Mouse (Mus musculus): ENCODE results near the gene Ccdc144b. TPM values are rescaled to one million over a fixed set of nuclear protein-coding genes. Genes with fewer than 3 reads are reported as not detected.

The Ccdc144b gene
- polyA plus RNA-seq, 1 experiment from 2014 or later = not detected

DNA sequence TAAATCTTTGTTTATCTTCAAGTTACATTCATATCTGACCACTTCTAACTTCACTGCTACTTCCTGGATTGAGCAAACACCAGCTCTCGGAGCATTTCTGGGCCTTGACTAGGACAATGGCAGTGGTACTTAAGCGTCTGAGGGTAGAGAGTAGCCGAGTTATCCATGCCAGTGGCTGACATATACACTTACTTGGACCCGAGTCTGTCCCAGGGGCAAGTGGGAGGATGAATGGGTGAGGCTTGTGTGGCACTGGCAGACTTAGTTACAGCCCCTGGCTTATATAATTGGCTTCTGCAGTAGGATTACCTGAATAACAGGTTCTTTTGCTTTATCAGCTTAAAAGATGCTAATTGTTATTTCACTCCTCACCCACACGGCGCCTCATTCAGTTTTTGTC is 14.4 kb upstream of the Ccdc144b start:
- 91% methylated on average over 6 of the region's 6 CpGs for WGBS

DNA sequence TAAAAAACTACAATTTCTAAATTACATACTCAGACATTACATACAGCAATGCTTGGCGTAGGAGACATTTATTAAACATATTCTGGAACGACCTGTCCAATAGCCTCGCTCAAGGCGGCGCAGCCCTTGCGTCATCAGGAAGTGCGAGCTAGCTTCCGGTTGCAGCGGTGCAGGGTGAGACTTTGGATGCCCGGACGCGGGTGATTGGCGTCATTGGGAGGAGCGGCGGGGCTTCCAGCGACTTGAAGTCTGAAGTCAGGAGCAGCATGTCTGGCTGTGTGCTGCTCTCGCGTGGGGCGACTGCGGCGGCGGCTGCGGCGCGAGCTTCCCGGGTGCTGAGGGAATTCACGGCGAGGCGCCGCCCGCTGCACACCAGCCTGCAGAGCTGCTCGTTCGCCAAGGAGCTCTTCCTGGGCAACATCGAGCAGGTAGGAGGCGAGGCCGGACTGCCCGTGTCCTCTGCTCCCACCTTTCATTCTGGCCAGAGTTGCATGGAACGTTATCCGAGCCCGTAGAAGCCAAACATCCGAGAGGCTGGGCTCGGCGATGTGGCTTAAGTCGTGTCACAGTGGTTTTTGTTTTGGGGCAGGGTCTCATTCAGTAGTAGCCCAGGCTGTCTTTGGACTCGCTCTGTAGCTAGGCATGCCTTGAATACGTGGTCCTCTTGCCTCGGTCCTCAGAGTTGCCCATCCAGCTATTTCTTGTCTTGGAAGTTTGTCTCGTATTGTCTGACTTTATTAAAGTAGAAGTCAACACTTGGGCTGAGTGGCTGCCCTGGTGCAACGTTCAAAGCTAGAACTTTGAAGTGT is 12.7 kb upstream of the Ccdc144b start, which contains the start of gene Acad9:
Gene Acad9, plus strand, starts transcription at position 137 of the 809 bp plus-strand sequence.
- ATAC-seq (replicated peaks) = peak; percentile 99
- Histone ChIP-seq H3K4me3 (peak within 1 kb of the TSS; percentile 50), H3K27me3 (peaks cover 9% of the 10 kb centered on the region; the same call in 1 of the 2 replicates), H3K9me3 (no peaks in the 10 kb centered on the region), H3K36me3 (0 out of 2 replicates have a peak, but pooled peaks cover 13% of the 10 kb centered on the region), H3K27ac (replicated peaks) (peak within 1 kb of the TSS; percentile 23; the same call in 1 of the 2 replicates), H3K9ac (replicated peaks) (peak within 1 kb of the TSS; percentile 55), H3K4me2 (replicated peaks) (peak within 1 kb of the TSS; percentile 62), H3K4me1 (peaks cover 22% of the 10 kb centered on the region)
- under 1% methylated on average over 49 of the region's 49 CpGs for WGBS

More for the DNA sequence above, 14.4 kb upstream of the Ccdc144b start:
- H3K36me3 ChIP-seq = 0 out of 2 replicates have a peak, but pooled peaks cover 17% of the 10 kb centered on the region
- H3K9me3 ChIP-seq = no peaks in the 10 kb centered on the region
- H3K4me1 ChIP-seq = peaks cover 22% of the 10 kb centered on the region
- no peak for ATAC-seq (replicated peaks)
- no peak overlapping the region for H3K9ac ChIP-seq (replicated peaks)
- H3K27me3 ChIP-seq = peaks cover 4% of the 10 kb centered on the region; the same call in 1 of the 2 replicates
- H3K27ac ChIP-seq (replicated peaks) = no peak overlapping the region
- no peak overlapping the region for H3K4me3 ChIP-seq
- no peak overlapping the region for H3K4me2 ChIP-seq (replicated peaks)

DNA sequence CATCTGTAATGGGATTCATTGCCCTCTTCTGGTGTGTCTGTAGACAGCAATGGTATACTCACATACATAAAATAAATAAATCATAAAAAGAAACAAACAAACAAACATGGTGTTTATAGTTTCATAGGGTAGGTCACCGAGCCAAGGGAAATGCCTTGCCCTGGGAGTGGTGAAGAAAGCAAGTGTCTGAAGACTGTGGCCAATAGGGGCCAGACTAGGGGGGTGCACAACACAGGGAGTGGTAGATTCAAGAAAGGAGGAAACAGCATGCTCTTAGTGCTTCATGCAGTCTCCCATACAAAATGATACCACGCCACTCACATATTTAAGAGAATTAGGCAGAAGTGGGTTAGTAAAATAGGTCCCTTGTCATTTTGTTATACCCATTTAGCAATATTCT is 11.8 kb upstream of the Ccdc144b start:
- Histone ChIP-seq H3K27ac (replicated peaks) (no peak overlapping the region), H3K4me2 (replicated peaks) (peak overlapping the region; percentile 62), H3K4me3 (peak overlapping the region; percentile 50), H3K4me1 (peaks cover 22% of the 10 kb centered on the region), H3K36me3 (0 out of 2 replicates have a peak, but pooled peaks cover 4% of the 10 kb centered on the region), H3K9ac (replicated peaks) (peak overlapping the region; percentile 28; the same call in 1 of the 2 replicates), H3K9me3 (no peaks in the 10 kb centered on the region), H3K27me3 (peaks cover 9% of the 10 kb centered on the region; the same call in 1 of the 2 replicates)
- WGBS = 95% methylated on average over 2 of the region's 2 CpGs
- peak; percentile 9; the same call in 1 of the 2 replicates for ATAC-seq (replicated peaks)

DNA sequence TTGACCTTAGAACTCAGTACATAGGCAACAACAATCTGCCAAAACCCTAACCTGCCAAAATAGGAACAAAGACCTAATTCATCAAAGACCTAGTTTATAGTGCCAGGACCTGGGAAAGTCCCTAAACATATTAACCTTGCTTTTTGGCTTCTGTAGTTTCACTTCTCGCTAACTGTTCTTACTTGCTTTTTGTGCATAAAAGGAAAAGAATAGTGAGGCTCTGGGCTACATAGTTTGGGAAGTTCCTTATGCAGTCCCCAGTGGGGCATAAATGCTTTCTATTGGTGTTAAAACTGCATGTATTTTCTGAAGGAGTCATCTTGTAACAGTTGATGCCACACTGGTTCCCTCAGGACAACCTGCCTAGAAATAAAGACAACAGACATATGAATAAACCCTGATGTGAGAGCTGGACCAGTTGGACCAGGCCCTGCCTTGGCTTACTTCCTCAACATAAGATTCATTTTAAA is 11.3 kb upstream of the Ccdc144b start:
- Histone ChIP-seq H3K9ac (replicated peaks) (no peak overlapping the region), H3K4me2 (replicated peaks) (no peak overlapping the region), H3K4me1 (peaks cover 22% of the 10 kb centered on the region), H3K4me3 (no peak overlapping the region), H3K27ac (replicated peaks) (no peak overlapping the region), H3K36me3 (no peaks in the 10 kb centered on the region), H3K9me3 (no peaks in the 10 kb centered on the region), H3K27me3 (peaks cover 9% of the 10 kb centered on the region; the same call in 1 of the 2 replicates)
- WGBS = 98% methylated on average over 1 of the region's 1 CpGs
- no peak for ATAC-seq (replicated peaks)

DNA sequence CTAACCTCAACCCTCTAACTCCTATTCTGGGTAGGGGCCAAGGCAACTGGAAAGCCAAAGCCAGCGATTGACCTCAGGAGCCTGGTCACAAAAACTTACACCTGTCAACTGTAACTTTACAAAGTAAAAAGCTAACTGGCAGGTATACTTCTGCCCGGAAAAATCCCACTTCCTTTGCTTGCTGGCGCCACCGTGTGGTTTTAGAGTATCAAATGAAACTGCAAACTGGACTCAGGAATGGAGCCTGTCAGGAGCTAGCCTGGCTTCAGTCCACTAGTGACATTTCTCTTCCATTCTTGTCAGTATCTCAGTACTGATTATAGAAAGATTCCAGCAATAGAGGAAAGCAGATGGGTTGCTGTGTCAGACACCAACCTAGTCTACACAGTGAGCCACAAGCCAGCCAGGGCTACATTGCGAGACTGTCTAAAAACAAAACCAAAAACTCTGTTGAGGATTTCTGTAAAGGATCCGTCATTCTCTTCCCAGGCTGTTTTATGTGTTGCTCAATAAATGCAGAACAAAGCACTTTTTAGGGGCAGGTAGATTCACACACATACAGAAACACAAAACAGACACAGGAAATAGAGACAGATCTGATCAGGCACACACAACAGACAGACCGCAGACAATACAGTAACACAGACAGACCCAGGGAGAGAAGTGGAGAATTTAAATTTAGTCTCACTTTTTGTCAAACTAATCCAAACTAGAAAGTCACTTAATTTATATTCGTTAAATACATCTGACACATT is 6.9 kb upstream of the Ccdc144b start:
- no peak for ATAC-seq (replicated peaks)
- no peaks in the 10 kb centered on the region for H3K9me3 ChIP-seq
- H3K4me2 ChIP-seq (replicated peaks) = no peak overlapping the region
- H3K27ac ChIP-seq (replicated peaks) = no peak overlapping the region
- H3K36me3 ChIP-seq = no peaks in the 10 kb centered on the region
- H3K4me3 ChIP-seq = no peak overlapping the region
- H3K4me1 ChIP-seq = peaks cover 1% of the 10 kb centered on the region
- no peak overlapping the region for H3K9ac ChIP-seq (replicated peaks)
- peaks cover 9% of the 10 kb centered on the region; the same call in 1 of the 2 replicates for H3K27me3 ChIP-seq
- 33% methylated on average over 8 of the region's 8 CpGs for WGBS

DNA sequence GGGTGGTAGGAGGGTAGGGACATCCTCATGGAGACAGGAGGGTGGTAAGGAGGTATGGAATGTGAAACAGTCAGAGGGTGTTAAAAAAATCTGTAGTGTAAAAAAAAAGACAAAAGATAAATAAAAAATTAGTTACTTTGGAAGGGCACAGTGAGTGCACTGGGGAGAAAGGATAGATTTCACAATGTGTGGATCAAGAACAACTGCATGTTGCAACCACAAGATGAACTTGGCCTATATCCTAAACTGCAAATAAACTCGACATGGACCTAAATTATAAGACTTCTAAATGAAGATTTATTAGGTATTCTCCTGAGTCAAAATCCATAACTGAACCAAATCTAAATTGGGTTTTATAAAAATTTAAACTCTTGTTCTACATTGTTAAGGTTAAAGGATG is 4.2 kb downstream of the Ccdc144b start:
- no peaks in the 10 kb centered on the region for H3K27me3 ChIP-seq
- H3K4me2 ChIP-seq (replicated peaks) = no peak overlapping the region
- H3K27ac ChIP-seq (replicated peaks) = no peak overlapping the region
- 78% methylated on average over 1 of the region's 1 CpGs for WGBS
- no peaks in the 10 kb centered on the region for H3K9me3 ChIP-seq
- ATAC-seq (replicated peaks) = no peak
- H3K4me3 ChIP-seq = no peak overlapping the region
- no peaks in the 10 kb centered on the region for H3K36me3 ChIP-seq
- H3K9ac ChIP-seq (replicated peaks) = no peak overlapping the region
- no peaks in the 10 kb centered on the region for H3K4me1 ChIP-seq

DNA sequence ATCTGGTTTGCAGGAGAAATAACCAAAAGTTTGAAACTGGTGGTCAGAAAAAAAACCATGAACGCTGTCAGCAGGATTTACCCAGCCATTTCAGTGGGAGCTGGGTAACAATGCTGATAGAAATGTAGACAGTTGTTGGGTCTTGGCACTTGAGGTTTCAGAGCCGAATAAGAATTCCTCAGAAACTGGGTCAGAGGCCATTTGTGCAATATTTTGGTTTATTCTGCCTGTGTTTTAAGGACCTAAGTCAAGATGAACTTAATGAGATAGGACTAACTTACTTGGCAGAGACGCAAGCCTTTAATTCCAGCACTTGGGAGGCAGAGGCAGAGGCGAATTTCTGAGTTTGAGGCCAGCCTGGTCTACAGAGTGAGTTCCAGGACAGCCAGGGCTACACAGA is 8.3 kb downstream of the Ccdc144b start:
- Histone ChIP-seq H3K4me3 (no peak overlapping the region), H3K9me3 (no peaks in the 10 kb centered on the region), H3K27me3 (no peaks in the 10 kb centered on the region), H3K9ac (replicated peaks) (no peak overlapping the region), H3K27ac (replicated peaks) (no peak overlapping the region), H3K4me2 (replicated peaks) (no peak overlapping the region), H3K36me3 (no peaks in the 10 kb centered on the region), H3K4me1 (no peaks in the 10 kb centered on the region)
- WGBS = 76% methylated on average over 4 of the region's 4 CpGs
- ATAC-seq (replicated peaks) = no peak

DNA sequence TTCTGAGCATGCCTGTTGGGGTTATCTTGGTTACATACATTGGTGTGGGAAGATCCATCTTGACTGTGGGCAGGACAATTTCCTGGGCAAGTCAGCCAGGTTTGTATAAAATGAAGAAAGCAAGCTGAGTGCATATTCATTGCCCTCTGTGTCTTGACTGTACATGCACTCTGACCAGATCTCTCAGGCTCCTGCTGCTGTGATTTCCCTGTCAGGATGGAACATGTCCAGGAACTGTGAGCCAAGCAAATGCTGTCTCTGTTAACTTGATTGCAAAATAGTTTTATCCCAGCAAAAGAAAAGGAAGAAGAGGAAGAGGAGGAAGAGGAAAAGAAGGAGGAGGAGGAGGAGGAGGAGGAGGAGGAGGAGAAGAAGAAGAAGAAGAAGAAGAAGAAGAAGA is 8.8 kb downstream of the Ccdc144b start:
- Histone ChIP-seq H3K4me1 (no peaks in the 10 kb centered on the region), H3K9me3 (no peaks in the 10 kb centered on the region), H3K27ac (replicated peaks) (no peak overlapping the region), H3K27me3 (no peaks in the 10 kb centered on the region), H3K36me3 (no peaks in the 10 kb centered on the region), H3K9ac (replicated peaks) (no peak overlapping the region), H3K4me2 (replicated peaks) (no peak overlapping the region), H3K4me3 (no peak overlapping the region)
- no peak for ATAC-seq (replicated peaks)

DNA sequence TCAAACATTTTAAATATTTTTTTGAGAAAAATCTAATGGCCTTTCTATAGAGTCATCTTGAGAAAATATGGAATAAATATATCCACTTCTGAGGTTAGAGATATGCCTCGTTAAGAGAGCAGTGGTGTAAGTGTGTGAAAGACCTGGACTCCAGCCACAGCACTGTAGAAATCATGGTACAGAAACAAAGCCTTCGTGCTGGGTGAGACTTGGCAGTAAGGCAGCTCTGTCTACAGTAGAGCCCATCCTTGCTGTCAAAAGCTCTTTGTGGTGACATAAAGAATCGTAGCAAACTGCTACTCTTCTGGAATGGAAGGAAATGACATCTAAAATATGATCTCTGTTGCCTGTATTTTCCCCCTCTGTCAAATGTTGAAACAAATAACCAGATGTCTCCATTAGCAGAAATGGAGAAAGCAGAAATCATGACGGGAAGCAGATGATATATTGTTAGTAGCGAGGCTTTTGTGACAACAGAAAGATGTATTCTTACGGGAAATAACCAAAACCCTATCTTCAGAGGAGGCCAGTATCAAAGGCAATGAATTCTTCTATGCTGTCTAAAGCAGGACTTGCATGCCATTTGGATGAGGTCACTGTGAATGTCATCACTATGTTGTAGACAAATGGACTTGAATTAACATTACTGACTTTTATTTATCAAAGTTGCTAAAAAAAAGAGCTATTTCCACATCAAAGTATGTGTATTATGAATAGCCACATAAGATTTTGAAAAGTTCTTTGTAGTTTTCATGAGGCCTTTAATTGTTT is 21.4 kb downstream of the Ccdc144b start:
- no peak overlapping the region for H3K9ac ChIP-seq (replicated peaks)
- H3K4me2 ChIP-seq (replicated peaks) = no peak overlapping the region
- no peak overlapping the region for H3K27ac ChIP-seq (replicated peaks)
- H3K4me3 ChIP-seq = no peak overlapping the region
- WGBS = 39% methylated on average over 6 of the region's 6 CpGs
- ATAC-seq (replicated peaks) = peak; percentile 55; the same call in 1 of the 2 replicates
- no peaks in the 10 kb centered on the region for H3K36me3 ChIP-seq
- no peaks in the 10 kb centered on the region for H3K9me3 ChIP-seq
- no peaks in the 10 kb centered on the region for H3K4me1 ChIP-seq
- H3K27me3 ChIP-seq = no peaks in the 10 kb centered on the region

DNA sequence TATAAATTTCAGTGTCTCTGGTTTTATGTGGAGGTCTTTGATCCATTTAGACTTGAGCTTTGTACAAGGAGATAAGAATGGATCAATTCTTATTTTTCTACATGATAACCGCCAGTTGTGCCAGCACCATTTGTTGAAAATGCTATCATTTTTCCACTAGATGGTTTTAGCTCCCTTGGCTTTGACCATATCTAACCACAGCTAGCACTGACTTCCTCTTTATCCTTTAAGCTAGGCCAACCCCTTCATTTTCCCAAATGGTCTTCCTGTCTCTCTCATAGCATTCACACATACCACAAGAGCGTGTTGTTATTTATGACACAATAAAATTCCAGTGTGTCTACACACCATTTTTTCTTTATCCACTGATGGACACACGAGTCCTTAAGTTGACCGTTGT is 23.4 kb downstream of the Ccdc144b start:
- Histone ChIP-seq H3K4me3 (no peak overlapping the region), H3K27ac (replicated peaks) (no peak overlapping the region), H3K4me1 (no peaks in the 10 kb centered on the region), H3K36me3 (no peaks in the 10 kb centered on the region), H3K9me3 (no peaks in the 10 kb centered on the region), H3K27me3 (no peaks in the 10 kb centered on the region), H3K4me2 (replicated peaks) (no peak overlapping the region), H3K9ac (replicated peaks) (no peak overlapping the region)
- 94% methylated on average over 4 of the region's 4 CpGs for WGBS
- ATAC-seq (replicated peaks) = no peak

DNA sequence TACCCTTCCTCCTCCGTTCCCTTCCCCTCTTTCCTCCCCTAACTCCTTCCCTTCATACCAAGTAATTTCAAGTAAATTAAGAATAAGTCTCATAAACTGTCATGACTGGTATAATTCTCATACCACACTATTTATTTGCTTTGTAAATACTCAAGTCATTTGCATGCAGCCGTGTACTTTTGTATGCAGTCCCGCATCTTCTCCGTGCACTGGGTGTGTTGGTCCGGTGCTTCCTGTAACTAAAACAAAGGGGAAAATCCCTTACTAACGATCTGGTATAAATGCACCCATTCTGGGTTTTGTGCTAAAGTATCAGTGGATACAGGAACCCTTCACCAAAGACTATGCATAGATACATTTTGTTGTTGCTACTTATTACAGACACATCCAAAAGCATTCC is 27.6 kb downstream of the Ccdc144b start:
- Histone ChIP-seq H3K4me2 (replicated peaks) (no peak overlapping the region), H3K27me3 (0 out of 2 replicates have a peak, but pooled peaks cover 2% of the 10 kb centered on the region), H3K4me3 (no peak overlapping the region), H3K4me1 (no peaks in the 10 kb centered on the region), H3K9me3 (no peaks in the 10 kb centered on the region), H3K27ac (replicated peaks) (no peak overlapping the region), H3K36me3 (no peaks in the 10 kb centered on the region), H3K9ac (replicated peaks) (no peak overlapping the region)
- WGBS = 56% methylated on average over 6 of the region's 6 CpGs
- no peak for ATAC-seq (replicated peaks)
